Comparison of ENCODE assay signal across 14 mouse cellular contexts in the genomic region with DNA sequence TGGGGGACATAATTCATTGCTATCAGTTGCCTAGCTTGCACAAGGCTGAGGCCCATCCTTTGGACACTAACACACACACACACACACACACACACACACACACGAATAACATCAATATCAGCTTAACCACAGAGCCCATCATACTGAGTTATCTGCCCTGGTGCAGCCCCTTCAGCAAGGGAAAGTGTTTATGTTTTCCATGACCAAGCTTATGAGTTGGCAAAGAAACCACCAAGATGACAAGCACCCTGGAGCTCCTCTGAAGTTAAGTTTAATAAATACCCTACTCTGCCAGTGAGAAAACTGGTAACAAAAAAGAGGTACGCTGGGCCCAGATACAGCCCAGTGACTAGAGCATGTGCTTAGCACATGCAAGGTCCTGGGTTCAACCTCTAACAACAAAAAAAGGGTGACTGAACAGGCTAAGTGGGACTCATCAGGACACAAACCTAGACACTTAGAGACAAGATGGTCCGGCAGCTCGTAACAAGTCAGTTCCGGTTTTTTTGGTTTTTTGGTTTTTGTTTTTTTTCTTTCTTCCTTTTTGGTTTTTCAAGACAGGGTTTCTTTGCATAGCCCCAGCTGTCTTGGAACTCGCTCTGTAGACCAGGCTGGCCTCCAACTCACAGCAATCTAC. TPM values are rescaled to one million over a fixed set of nuclear protein-coding genes. Genes with fewer than 3 reads are reported as not detected.
A peak's percentile ranks its signal among the peaks of the same experiment; 100 is the strongest.
DNase-seq lines count a peak whose midpoint lies in the region; ATAC-seq and TF ChIP-seq lines count a peak whose summit lies in the region.
"Had no signal": no experiment of that assay in that cellular context is flagged by ENCODE, and none has a peak within 500 bp of the region (broad histone marks: within the 10 kb centered on the region; RNA-seq: fewer than 3 reads in every experiment).

No protein-coding gene starts in this region.

- 34% methylated on average over 6 of the region's 6 CpGs for WGBS in spleen, adult 2 months
- 16% methylated on average over 6 of the region's 6 CpGs for WGBS in liver, embryonic 15.5 days (ENCODE audit: insufficient replicate concordance)

- H3K27ac ChIP-seq in spleen, adult 2 months (ENCODE audit: insufficient read depth, low read length) = 0 out of 2 replicates have a peak overlapping the region, but pooled peaks have one; percentile 40
- H3K27ac ChIP-seq in liver, embryonic 15.5 days (replicated peaks) = peak overlapping the region; percentile 95
- H3K27ac ChIP-seq: embryonic facial prominence, embryonic 10.5 days; kidney, embryonic 15.5 days; midbrain, embryonic 13.5 days; neural tube, embryonic 12.5 days had no signal

- H3K36me3 ChIP-seq in spleen, adult 2 months (ENCODE audit: control insufficient read depth, insufficient read depth, low read length) = peaks cover 7% of the 10 kb centered on the region; the same call in 1 of the 2 replicates
- peaks cover 14% of the 10 kb centered on the region for H3K36me3 ChIP-seq in liver, embryonic 15.5 days (replicated peaks)

- peak overlapping the region; percentile 33; the same call in 1 of the 2 replicates for H3K9ac ChIP-seq in liver, embryonic 15.5 days
- H3K9ac ChIP-seq: kidney, embryonic 15.5 days; midbrain, embryonic 13.5 days; neural tube, embryonic 12.5 days had no signal

- H3K4me3 ChIP-seq in spleen, adult 2 months (ENCODE audit: extremely low read depth, insufficient read depth, insufficient read length) = no peak overlapping the region; the same call in 1 of the 2 replicates
- H3K4me3 ChIP-seq in liver, embryonic 15.5 days (replicated peaks) = peak overlapping the region; percentile 93
- H3K4me3 ChIP-seq: embryonic facial prominence, embryonic 10.5 days; kidney, embryonic 15.5 days; midbrain, embryonic 13.5 days; neural tube, embryonic 12.5 days had no signal

- no peaks in the 10 kb centered on the region for H3K27me3 ChIP-seq in spleen, adult 2 months (ENCODE audit: control insufficient read depth, insufficient read depth, low read length)
- H3K27me3 ChIP-seq in liver, embryonic 15.5 days = no peaks in the 10 kb centered on the region
- H3K27me3 ChIP-seq: kidney, embryonic 15.5 days; midbrain, embryonic 13.5 days; neural tube, embryonic 12.5 days had no signal

- no peaks in the 10 kb centered on the region for H3K9me3 ChIP-seq in liver, embryonic 15.5 days (replicated peaks)
- H3K9me3 ChIP-seq: embryonic facial prominence, embryonic 10.5 days; kidney, embryonic 15.5 days; midbrain, embryonic 13.5 days; neural tube, embryonic 12.5 days had no signal

- H3K4me2 ChIP-seq in liver, embryonic 15.5 days = peak overlapping the region; percentile 91
- H3K4me2 ChIP-seq: kidney, embryonic 15.5 days; neural tube, embryonic 12.5 days had no signal

- TF ChIP-seq CTCF in spleen, adult 2 months (IDR thresholded peaks at IDR 0.05; ENCODE audit: extremely low read depth, insufficient read depth, insufficient read length, insufficient replicate concordance) = no peak

- TF ChIP-seq POLR2A in spleen, adult 2 months (IDR thresholded peaks at IDR 0.05; ENCODE audit: low read depth, low read length) = no peak

- H3K4me1 ChIP-seq in spleen, adult 2 months (ENCODE audit: control insufficient read depth, insufficient read depth, insufficient read length) = peaks cover 19% of the 10 kb centered on the region
- peaks cover 73% of the 10 kb centered on the region for H3K4me1 ChIP-seq in liver, embryonic 15.5 days (replicated peaks)

- peak; percentile 45 for ATAC-seq in common myeloid progenitor, adult 5-6 weeks (replicated peaks; ENCODE audit: low read depth, poor library complexity, severe bottlenecking)
- ATAC-seq in liver, embryonic 15.5 days (ENCODE audit: insufficient read depth) = peak; percentile 58
- ATAC-seq: midbrain, embryonic 13.5 days had no signal

- DNase-seq in spleen, adult 2 months (ENCODE audit: low read depth in 1 of 2, low spot score in 2 of 2) = no peak
- no peak for DNase-seq in spleen, adult 18-20 months
- no peak for DNase-seq in adrenal gland, adult (ENCODE audit: inconsistent age in 2 of 2, low spot score in 1 of 2)
- DNase-seq in gastrocnemius, postnatal 25 days = no peak
- no peak for DNase-seq in layer of hippocampus, postnatal 25 days (ENCODE audit: extremely low spot score in 1 of 2, low spot score in 1 of 2)
- DNase-seq: cerebellum, adult 9-10 months; heart, postnatal 14 days; thymus, postnatal 25 days had no signal

RNA-seq across cellular contexts. Expression of gene Tmem131l, which starts 4.1 kb away (rescaled TPM):
- polyA plus RNA-seq in spleen, adult 2 months (2012; rRNA removed) = 116 and 134 TPM in 2 replicates
- 43.8 and 44.3 TPM in 2 replicates for total RNA-seq in common myeloid progenitor, adult 5-6 weeks (2017)
- polyA plus RNA-seq in liver, embryonic 15.5 days (2015; fragmentation: Nextera tagmentation; extraction: Ambion mirVana) = 28.0 and 29.7 TPM in 2 replicates
- 10 to 100 TPM; 10.1 to 12.7 TPM for total RNA-seq in gastrocnemius, postnatal 25 days (2021)
- total RNA-seq in layer of hippocampus, postnatal 25 days (2021) = 10 to 100 TPM; 28.7 to 33.8 TPM
